Mouse (Mus musculus): Measurements from ENCODE around the gene Sprr2e. TPM values are rescaled to one million over a fixed set of nuclear protein-coding genes. Genes with fewer than 3 reads are reported as not detected.

The Sprr2e gene
- polyA plus RNA-seq, 1 experiment from 2014 or later = not detected

Other genes starting within 250 kb of the Sprr2e start
- gene Prr9, start 228.2 kb upstream of the Sprr2e start, polyA plus RNA-seq (2016; fragmentation: Nextera tagmentation; extraction: Ambion mirVana) = not detected in 2 replicates
- not detected in 2 replicates for gene Lelp1, start 209.4 kb upstream of the Sprr2e start, polyA plus RNA-seq (2016; fragmentation: Nextera tagmentation; extraction: Ambion mirVana)
- gene Sprr2a1, start 136.3 kb upstream of the Sprr2e start, polyA plus RNA-seq (2016; fragmentation: Nextera tagmentation; extraction: Ambion mirVana) = not detected in 2 replicates
- gene Sprr2a2, start 136.2 kb upstream of the Sprr2e start, polyA plus RNA-seq (2016; fragmentation: Nextera tagmentation; extraction: Ambion mirVana) = not detected in 2 replicates
- gene Sprr2a3, start 66.7 kb upstream of the Sprr2e start, polyA plus RNA-seq (2016; fragmentation: Nextera tagmentation; extraction: Ambion mirVana) = not detected in 2 replicates
- gene Sprr2b, start 35.5 kb upstream of the Sprr2e start, polyA plus RNA-seq (2016; fragmentation: Nextera tagmentation; extraction: Ambion mirVana) = 0.61 TPM in 1 of 2 replicates, not detected in the other
- gene Sprr2d, start 13.0 kb upstream of the Sprr2e start, polyA plus RNA-seq (2016; fragmentation: Nextera tagmentation; extraction: Ambion mirVana) = not detected in 2 replicates
- not detected in 2 replicates for gene Sprr2f, start 13.0 kb downstream of the Sprr2e start, polyA plus RNA-seq (2016; fragmentation: Nextera tagmentation; extraction: Ambion mirVana)
- gene Sprr2h, start 33.5 kb downstream of the Sprr2e start, polyA plus RNA-seq (2016; fragmentation: Nextera tagmentation; extraction: Ambion mirVana) = not detected in 2 replicates
- not detected in 2 replicates for gene Sprr2i, start 55.8 kb downstream of the Sprr2e start, polyA plus RNA-seq (2016; fragmentation: Nextera tagmentation; extraction: Ambion mirVana)
- not detected in 2 replicates for gene Sprr2j-ps, start 65.9 kb downstream of the Sprr2e start, polyA plus RNA-seq (2016; fragmentation: Nextera tagmentation; extraction: Ambion mirVana)
- 5.9 and 7.5 TPM in 2 replicates for gene Gm9774, start 77.3 kb downstream of the Sprr2e start, polyA plus RNA-seq (2016; fragmentation: Nextera tagmentation; extraction: Ambion mirVana)
- gene Sprr2k, start 80.4 kb downstream of the Sprr2e start, polyA plus RNA-seq (2016; fragmentation: Nextera tagmentation; extraction: Ambion mirVana) = not detected in 2 replicates
- not detected in 2 replicates for gene Sprr1b, start 86.6 kb downstream of the Sprr2e start, polyA plus RNA-seq (2016; fragmentation: Nextera tagmentation; extraction: Ambion mirVana)
- not detected in 2 replicates for gene Sprr3, start 106.6 kb downstream of the Sprr2e start, polyA plus RNA-seq (2016; fragmentation: Nextera tagmentation; extraction: Ambion mirVana)
- gene Sprr1a, start 133.8 kb downstream of the Sprr2e start, polyA plus RNA-seq (2016; fragmentation: Nextera tagmentation; extraction: Ambion mirVana) = 0.29 and 0.55 TPM in 2 replicates
- not detected in 2 replicates for gene Sprr4, start 148.3 kb downstream of the Sprr2e start, polyA plus RNA-seq (2016; fragmentation: Nextera tagmentation; extraction: Ambion mirVana)
- gene 2310046K23Rik, start 182.4 kb downstream of the Sprr2e start, polyA plus RNA-seq (2016; fragmentation: Nextera tagmentation; extraction: Ambion mirVana) = not detected in 2 replicates
- not detected in 2 replicates for gene Ivl, start 221.6 kb downstream of the Sprr2e start, polyA plus RNA-seq (2016; fragmentation: Nextera tagmentation; extraction: Ambion mirVana)
- not detected in 2 replicates for gene Smcp, start 236.9 kb downstream of the Sprr2e start, polyA plus RNA-seq (2016; fragmentation: Nextera tagmentation; extraction: Ambion mirVana)